Mouse (Mus musculus) right cerebral cortex, postnatal 14 days (tissue): ENCODE results near the gene Gm5799.
"Not testable (repeated sequence)": the region's sequence is repeated elsewhere in the genome, so short reads cannot be mapped to it uniquely, and the experiment has no call there.

Source experiments
- DNase-seq: peaks from one replicate; pipeline ENCODE4 v3.0.0; 2022

Gm5799 gene

GRCm38 (mm10) chr14:43543276-43543675 lies at the start of gene Gm5799:
TSS of gene Gm5799 (plus strand) at chr14:43543576.
- DNase-seq, result not testable (repeated sequence)

GRCm38 (mm10) chr14:43531052-43532010 lies 12.0 kb upstream of the Gm5799 start:
- not testable (repeated sequence) for DNase-seq

- not testable (repeated sequence) for DNase-seq
Measured at GRCm38 (mm10) chr14:43532011-43532383, 11.4 kb upstream of the Gm5799 start.

GRCm38 (mm10) chr14:43532387-43532786 lies 11.0 kb upstream of the Gm5799 start:
- peak; percentile 7 for DNase-seq

- DNase-seq, result not testable (repeated sequence)
Measured at GRCm38 (mm10) chr14:43538144-43538543, 5.2 kb upstream of the Gm5799 start.

GRCm38 (mm10) chr14:43546281-43546680 lies 2.9 kb downstream of the Gm5799 start:
- not testable (repeated sequence) for DNase-seq

- not testable (repeated sequence) for DNase-seq
Measured at GRCm38 (mm10) chr14:43552271-43552670, 8.9 kb downstream of the Gm5799 start.

GRCm38 (mm10) chr14:43577969-43578368 lies 34.6 kb downstream of the Gm5799 start:
- DNase-seq, result not testable (repeated sequence)

- DNase-seq, result not testable (repeated sequence)
Measured at GRCm38 (mm10) chr14:43579046-43579445, 35.7 kb downstream of the Gm5799 start, which contains the start of gene Gm17654. TSS of gene Gm17654 (minus strand) at chr14:43579146.
